Mouse (Mus musculus) bone marrow, adult 2 months (tissue): ENCODE measurements at regions not wholly inside any gene's neighbourhood (a gene's known extent, or its start where the extent isn't known, plus 50 kb on each side); places are given as distances from the start of the nearest gene placed in this dataset.

ENCODE experiments used
- H3K27ac ChIP-seq: fragments of 200-500 bp; 2 replicates; pipeline ENCODE4 v1.5.1; 2012; ENCODE audit warnings: low read depth, mild to moderate bottlenecking, control low read depth, inconsistent platforms, low read length; ENCODE audit not compliant: control insufficient read depth, poor library complexity, insufficient read depth
- H3K4me1 ChIP-seq: fragments of 200-500 bp; 2 replicates; pipeline ENCODE4 v1.6.1; 2011; ENCODE audit warnings: low read length; ENCODE audit not compliant: control insufficient read depth, insufficient read depth
- H3K4me3 ChIP-seq: fragments of 200-500 bp; replicated peaks from 2 replicates; pipeline ENCODE3; 2011; ENCODE audit warnings: mild to moderate bottlenecking, low read depth, low read length, control low read depth; ENCODE audit not compliant: control insufficient read depth
- CTCF ChIP-seq: fragments of 200-500 bp; IDR thresholded peaks from 2 replicates; pipeline ENCODE4 v1.5.1; 2011; ENCODE audit warnings: low read length, control low read depth; ENCODE audit not compliant: control insufficient read depth, insufficient read depth
- POLR2A ChIP-seq: fragments of 200-500 bp; IDR thresholded peaks from 2 replicates; pipeline ENCODE4 v1.6.1; 2011; ENCODE audit warnings: low read depth, mild to moderate bottlenecking, control low read depth, low read length, borderline replicate concordance; ENCODE audit not compliant: control insufficient read depth
- WGBS: fragments of 180-500 bp; shearing (Covaris S2); methylation state at CpG from one replicate; pipeline ENCODE4 v1.1.7; 2018; 5-methylcytosine and 5-hydroxymethylcytosine counted together

DNA sequence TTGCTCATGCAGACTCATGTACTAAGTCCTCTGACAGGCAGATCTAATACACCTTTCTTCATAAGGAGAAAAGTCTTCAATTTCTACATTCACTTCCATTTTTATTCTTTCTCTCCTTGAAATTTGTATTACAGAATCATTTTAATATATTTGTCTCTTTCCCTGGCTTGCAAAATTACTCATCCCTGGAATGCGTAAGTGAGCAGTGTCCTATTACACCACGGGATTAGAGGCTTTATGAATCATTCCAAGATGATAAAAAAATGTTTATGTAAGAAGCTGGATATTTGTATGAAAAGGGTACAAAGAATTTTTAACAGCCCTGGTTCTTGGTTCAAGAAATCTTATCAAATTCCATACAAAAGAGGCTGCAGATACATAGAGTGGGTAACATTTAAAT lies 83.6 kb upstream of the Mbnl1 start:
- Histone ChIP-seq H3K4me1 (no peaks in the 10 kb centered on the region), H3K27ac (no peak overlapping the region), H3K4me3 (no peak overlapping the region)
- 83% methylated on average over 2 of the region's 2 CpGs for WGBS
- TF ChIP-seq CTCF = no peak
- TF ChIP-seq POLR2A = no peak

DNA sequence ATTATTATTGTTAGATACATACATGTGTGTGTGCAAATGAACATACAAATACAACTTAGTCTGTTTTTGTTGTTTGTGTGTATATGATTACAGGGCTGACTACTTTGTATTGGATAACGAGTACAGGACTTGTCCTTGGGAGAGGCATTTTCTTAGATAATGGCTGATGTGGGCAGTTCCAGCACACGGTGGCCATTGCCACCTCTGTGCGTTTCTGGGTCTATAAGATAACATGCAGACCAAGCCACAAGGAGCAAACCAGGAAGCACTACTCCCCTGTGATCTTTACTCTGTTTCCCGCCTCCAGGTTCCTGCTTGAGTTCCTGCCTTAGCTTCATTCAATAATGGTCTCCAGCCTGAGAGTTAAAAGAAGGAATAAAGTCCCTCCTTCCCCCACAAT lies 77.3 kb upstream of the Mbnl1 start:
- WGBS = 21% methylated on average over 4 of the region's 4 CpGs
- Histone ChIP-seq H3K27ac (no peak overlapping the region; the same call in 1 of the 2 replicates), H3K4me3 (no peak overlapping the region), H3K4me1 (no peaks in the 10 kb centered on the region)
- TF ChIP-seq CTCF (no peak), POLR2A (no peak)

DNA sequence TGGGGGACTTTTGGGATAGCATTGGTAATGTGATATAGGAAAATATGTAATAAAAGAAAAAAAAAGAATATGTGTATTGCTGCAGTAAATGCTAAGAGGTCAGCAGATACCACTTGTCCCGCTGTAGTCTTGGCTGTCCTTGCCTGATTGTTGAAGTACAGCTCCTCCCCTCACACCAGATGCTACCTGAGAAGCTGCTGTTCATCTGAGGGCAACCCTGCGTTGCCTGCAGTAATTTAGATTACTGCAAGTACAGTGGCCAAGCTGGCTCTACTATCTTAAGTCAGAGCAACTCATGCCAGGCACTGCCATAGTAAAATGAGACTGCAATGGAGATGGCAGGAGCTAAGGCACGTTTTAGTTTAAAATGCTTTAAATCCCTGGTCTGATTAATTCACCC lies 75.7 kb upstream of the Mbnl1 start:
- Histone ChIP-seq H3K27ac (no peak overlapping the region), H3K4me1 (no peaks in the 10 kb centered on the region), H3K4me3 (no peak overlapping the region)
- 72% methylated on average over 3 of the region's 3 CpGs for WGBS
- no peak for TF ChIP-seq CTCF
- no peak for TF ChIP-seq POLR2A

DNA sequence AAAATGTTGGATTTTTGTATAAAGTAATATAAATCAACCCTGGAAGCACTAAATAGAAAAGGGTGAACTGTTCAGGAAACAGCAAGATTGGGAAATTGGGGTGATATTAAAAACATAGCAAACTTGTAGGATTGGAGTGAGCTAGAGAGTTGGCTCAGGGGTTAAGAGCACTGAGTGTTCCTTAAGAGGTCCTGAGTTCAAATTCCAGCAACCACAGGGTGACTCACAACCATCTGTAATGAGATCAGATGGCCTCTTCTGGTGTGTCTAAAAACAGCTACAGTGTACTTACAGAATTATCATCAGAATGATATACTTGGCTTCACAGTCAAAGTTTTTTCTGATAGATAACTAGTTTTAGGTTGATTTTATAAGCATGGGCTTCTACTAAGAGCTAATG lies 73.8 kb upstream of the Mbnl1 start:
- no peak for TF ChIP-seq CTCF
- TF ChIP-seq POLR2A = no peak
- H3K27ac ChIP-seq = no peak overlapping the region

DNA sequence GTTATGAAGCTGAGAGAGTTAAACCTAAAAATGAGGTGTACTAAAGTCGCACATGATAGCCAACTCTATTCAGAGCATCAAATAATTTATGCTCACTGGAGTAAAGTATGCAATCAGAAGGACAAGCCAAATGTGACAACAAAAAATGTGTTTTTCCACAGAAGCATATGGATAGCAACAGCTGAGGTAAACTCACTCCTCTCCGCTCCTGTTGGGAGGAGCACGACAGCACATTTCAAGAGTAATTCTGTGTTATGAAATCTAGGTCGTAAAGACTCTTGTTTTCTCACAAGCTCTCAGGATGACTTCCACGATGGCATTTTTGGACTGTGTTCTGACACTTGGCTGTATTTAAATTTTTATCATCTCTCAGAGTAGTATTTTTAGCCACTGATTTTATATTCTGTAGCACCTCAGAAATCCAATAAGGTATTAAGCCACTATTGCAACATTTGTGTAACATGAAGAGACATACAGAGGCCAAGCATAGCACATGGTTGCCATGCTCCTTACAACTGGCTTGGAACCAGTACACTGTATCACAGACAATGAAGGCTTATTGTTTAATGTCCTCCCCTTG lies 70.3 kb upstream of the Mbnl1 start:
- no peak for TF ChIP-seq POLR2A
- no peak for TF ChIP-seq CTCF
- no peaks in the 10 kb centered on the region for H3K4me1 ChIP-seq
- H3K27ac ChIP-seq = no peak overlapping the region
- H3K4me3 ChIP-seq = no peak overlapping the region
- WGBS = 84% methylated on average over 5 of the region's 5 CpGs

More for the DNA sequence above, 73.8 kb upstream of the Mbnl1 start:
- Histone ChIP-seq H3K4me1 (no peaks in the 10 kb centered on the region), H3K4me3 (no peak overlapping the region)

DNA sequence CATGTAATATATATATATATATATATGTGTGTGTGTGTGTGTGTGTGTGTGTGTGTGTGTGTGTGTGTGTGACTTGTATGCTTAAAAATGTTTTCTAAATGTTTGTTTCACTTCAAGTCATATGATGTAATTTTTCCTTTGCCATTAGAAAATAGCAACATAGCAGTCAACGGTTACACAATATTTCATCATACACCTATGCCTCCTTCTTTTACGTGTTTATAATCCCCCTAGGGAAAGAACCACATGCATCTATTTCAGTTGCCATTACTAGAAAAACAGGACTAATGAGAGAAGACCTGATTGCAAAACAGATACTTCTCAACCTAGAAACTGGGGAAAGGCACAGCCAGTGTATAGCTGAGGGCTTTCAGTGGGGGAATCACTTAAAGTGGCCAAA lies 65.2 kb upstream of the Mbnl1 start:
- WGBS = 25% methylated on average over 2 of the region's 2 CpGs
- H3K4me1 ChIP-seq = no peaks in the 10 kb centered on the region
- no peak for TF ChIP-seq POLR2A
- H3K4me3 ChIP-seq = no peak overlapping the region
- no peak overlapping the region for H3K27ac ChIP-seq

DNA sequence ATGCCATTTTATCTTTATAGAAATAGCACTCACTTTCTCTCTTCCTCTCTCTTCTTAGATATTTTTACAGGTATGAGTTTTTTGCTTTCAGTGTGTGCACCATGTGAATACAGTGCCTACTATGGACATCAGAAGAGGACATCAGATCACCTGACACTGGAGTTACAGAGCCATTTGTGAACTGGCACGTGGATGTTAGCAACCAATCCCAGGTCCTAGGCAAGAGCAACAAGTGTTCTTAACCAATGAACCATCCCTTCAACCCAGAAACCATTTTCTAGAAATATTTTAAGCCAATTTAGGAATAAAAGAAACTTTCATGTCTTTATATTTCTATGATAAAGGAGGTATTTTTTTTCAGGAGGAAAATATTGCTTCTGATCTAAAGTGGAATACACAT lies 64.7 kb upstream of the Mbnl1 start:
- 22% methylated on average over 1 of the region's 1 CpGs for WGBS
- no peak for TF ChIP-seq CTCF
- no peak for TF ChIP-seq POLR2A
- no peak overlapping the region for H3K27ac ChIP-seq
- H3K4me3 ChIP-seq = no peak overlapping the region
- H3K4me1 ChIP-seq = no peaks in the 10 kb centered on the region

DNA sequence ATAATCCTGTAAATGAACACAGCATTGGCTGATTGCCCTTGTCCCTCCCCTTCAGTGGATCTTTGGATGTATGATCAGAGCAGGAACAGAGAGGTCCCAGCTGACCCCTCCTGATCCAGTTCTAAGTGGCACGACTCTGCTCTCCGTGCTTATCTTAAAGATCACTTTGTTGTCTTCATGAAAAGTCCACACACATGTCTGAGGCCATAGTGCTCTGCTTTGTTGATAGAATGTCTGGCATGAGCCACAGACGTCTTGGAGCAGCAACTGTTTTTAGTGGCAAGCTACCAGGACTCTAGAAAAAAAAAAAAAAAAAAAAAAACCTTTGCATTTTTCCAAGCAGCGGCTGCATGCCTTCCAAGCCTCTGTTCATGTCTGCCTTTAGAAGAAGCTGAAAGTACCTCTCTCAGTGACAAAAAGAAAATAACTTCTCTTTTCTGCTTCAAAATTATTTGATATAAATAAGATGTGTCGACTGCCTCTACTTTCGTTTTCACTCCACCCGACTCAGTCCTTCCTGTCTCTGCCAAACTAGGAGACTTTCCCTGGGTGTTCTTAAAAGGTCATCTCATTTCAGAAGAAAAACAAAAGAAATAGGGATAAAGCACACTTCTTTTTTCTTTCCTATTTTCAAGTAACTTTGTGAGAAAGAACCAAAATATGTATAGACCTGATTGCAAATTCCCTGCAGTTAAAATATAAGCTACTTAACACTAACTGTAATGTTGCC lies 63.9 kb upstream of the Mbnl1 start:
- 0% methylated on average over 7 of the region's 7 CpGs for WGBS
- peak overlapping the region; percentile 10 for H3K27ac ChIP-seq
- no peak for TF ChIP-seq CTCF
- no peak for TF ChIP-seq POLR2A
- peaks cover 2% of the 10 kb centered on the region; the same call in 1 of the 2 replicates for H3K4me1 ChIP-seq
- peak overlapping the region; percentile 42 for H3K4me3 ChIP-seq

DNA sequence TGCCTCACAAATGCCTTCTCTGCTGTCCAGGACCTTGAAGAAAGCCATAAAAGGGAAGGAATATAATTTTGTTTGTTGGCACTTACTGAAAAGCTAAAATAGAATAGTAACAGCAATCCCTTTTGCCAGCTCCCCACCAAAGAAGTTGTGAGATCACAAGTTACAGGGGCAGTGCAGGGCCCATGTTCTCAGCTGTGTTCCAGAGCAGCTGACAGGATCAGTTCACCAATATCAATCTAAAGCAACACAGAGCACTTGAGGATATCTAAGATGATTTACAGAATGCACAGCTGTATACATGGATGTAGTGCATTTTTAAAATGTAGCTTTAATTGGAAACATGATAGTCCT lies 63.4 kb upstream of the Mbnl1 start:
- no peak overlapping the region for H3K4me3 ChIP-seq
- no peak overlapping the region for H3K27ac ChIP-seq
- peaks cover 2% of the 10 kb centered on the region; the same call in 1 of the 2 replicates for H3K4me1 ChIP-seq
- TF ChIP-seq CTCF (no peak), POLR2A (no peak)
